Mouse (Mus musculus) kidney, adult 2 months (tissue): ENCODE measurements around the gene Rnf212. TPM values are rescaled to one million over a fixed set of nuclear protein-coding genes. Genes with fewer than 3 reads are reported as not detected.
"Not testable (repeated sequence)": the region's sequence is repeated elsewhere in the genome, so short reads cannot be mapped to it uniquely, and the experiment has no call there.

Experiments used
- DNase-seq: peaks from one replicate; pipeline ENCODE4 v3.0.0; 2021
- H3K27ac ChIP-seq: fragments of 200-500 bp; 2 replicates; pipeline ENCODE4 v1.5.1; 2012; ENCODE audit warnings: low read depth, low read length, control low read depth, inconsistent platforms; ENCODE audit not compliant: insufficient read depth
- H3K27me3 ChIP-seq: fragments of 200-500 bp; replicated peaks from 2 replicates; pipeline ENCODE4 v1.6.1; 2012; ENCODE audit warnings: mild to moderate bottlenecking, moderate library complexity, low read length, inconsistent platforms; ENCODE audit not compliant: control insufficient read depth, insufficient read depth
- H3K36me3 ChIP-seq: fragments of 200-500 bp; 2 replicates; pipeline ENCODE4 v1.6.1; 2012; ENCODE audit warnings: mild to moderate bottlenecking, moderate library complexity, low read length, inconsistent platforms; ENCODE audit not compliant: control insufficient read depth, insufficient read depth
- H3K4me1 ChIP-seq: fragments of 200-500 bp; 2 replicates; pipeline ENCODE4 v1.6.1; 2011; ENCODE audit warnings: low read length; ENCODE audit not compliant: control insufficient read depth, insufficient read depth
- H3K4me3 ChIP-seq: fragments of 200-500 bp; 2 replicates; pipeline ENCODE4 v1.5.1; 2011; ENCODE audit warnings: mild to moderate bottlenecking, low read depth, low read length, control low read depth; ENCODE audit not compliant: insufficient read depth
- CTCF ChIP-seq: fragments of 200-500 bp; conservative IDR thresholded peaks from 2 replicates; pipeline ENCODE4 v1.5.1; 2011; ENCODE audit warnings: low read depth, mild to moderate bottlenecking, control low read depth, low read length, moderate library complexity, mixed read lengths; ENCODE audit not compliant: insufficient read depth, insufficient read length
- POLR2A ChIP-seq: fragments of 200-500 bp; IDR thresholded peaks from one replicate; pipeline ENCODE4 v1.6.1; 2011; ENCODE audit warnings: low read depth, low read length, control low read depth
- WGBS: fragments of 180-500 bp; shearing (Covaris S2); methylation state at CpG from one replicate; pipeline ENCODE4 v1.1.7; 2018; 5-methylcytosine and 5-hydroxymethylcytosine counted together
- polyA plus RNA-seq: library from polyadenylated mRNA; depleted of rRNA; stranded (reverse); fragments of >200 nt; gene quantifications from 2 replicates; pipeline ENCODE4 v1.2.3, GENCODE M21; 2012; rRNA removed

Rnf212 gene
- not detected in 2 replicates for polyA plus RNA-seq

- 71% methylated on average over 40 of the region's 40 CpGs for WGBS
- TF ChIP-seq POLR2A (no peak), CTCF (no peak)
- no peak for DNase-seq
- no peaks in the 10 kb centered on the region for H3K27me3 ChIP-seq
- no peak within 1 kb of the TSS for H3K4me3 ChIP-seq
- H3K27ac ChIP-seq, result no peak within 1 kb of the TSS
- no peaks in the 10 kb centered on the region for H3K36me3 ChIP-seq
- H3K4me1 ChIP-seq, result no peaks in the 10 kb centered on the region
These were observed at the start of gene Rnf212 for GRCm38 (mm10) chr5:108774630-108775306. Rnf212 (minus strand) TSS chr5:108774982.

- peak; percentile 1 for DNase-seq
- Histone ChIP-seq H3K4me1 (no peaks in the 10 kb centered on the region), H3K27me3 (no peaks in the 10 kb centered on the region), H3K27ac (no peak overlapping the region), H3K4me3 (no peak overlapping the region), H3K36me3 (no peaks in the 10 kb centered on the region)
- WGBS, result 85% methylated on average over 2 of the region's 2 CpGs
- TF ChIP-seq POLR2A, result no peak
These were observed 48.5 kb upstream of the Rnf212 start for GRCm38 (mm10) chr5:108823276-108823675.

- not testable (repeated sequence) for H3K27ac ChIP-seq, H3K27me3 ChIP-seq, H3K4me3 ChIP-seq, H3K4me1 ChIP-seq, H3K36me3 ChIP-seq, DNase-seq
- WGBS, result 79% methylated on average over 2 of the region's 2 CpGs
These were observed 34.0 kb upstream of the Rnf212 start, which contains the start of gene Vmn2r8 for GRCm38 (mm10) chr5:108808750-108809149. Vmn2r8 (minus strand) TSS chr5:108808850.

GRCm38 (mm10) chr5:108803646-108804045 is 28.9 kb upstream of the Rnf212 start:
- H3K27ac ChIP-seq, result no peak overlapping the region
- H3K4me3 ChIP-seq, result no peak overlapping the region
- 40% methylated on average over 1 of the region's 1 CpGs for WGBS
- H3K4me1 ChIP-seq, result no peaks in the 10 kb centered on the region
- TF ChIP-seq CTCF, result no peak
- no peak for TF ChIP-seq POLR2A
- DNase-seq, result no peak
- no peaks in the 10 kb centered on the region for H3K36me3 ChIP-seq
- H3K27me3 ChIP-seq, result no peaks in the 10 kb centered on the region

DNA sequence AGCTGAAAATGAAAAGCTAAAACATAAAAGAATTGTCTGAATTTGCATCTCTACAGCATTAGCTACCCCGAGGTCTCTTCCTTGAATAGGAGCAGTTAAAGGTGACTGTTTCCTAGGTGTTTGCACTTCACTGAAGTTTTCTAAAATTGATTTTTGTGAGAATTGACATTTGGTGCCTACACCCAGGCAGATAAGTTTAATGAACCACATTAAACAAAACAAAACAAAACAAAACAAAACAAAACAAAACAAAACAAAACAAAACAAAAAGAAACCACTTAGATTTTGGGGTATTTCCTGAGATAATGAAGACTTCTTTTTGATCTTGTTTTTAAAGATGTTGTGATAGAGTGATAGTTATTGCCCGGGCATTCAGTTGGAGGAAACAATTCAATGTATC is 20.5 kb upstream of the Rnf212 start, which contains the start of gene Tmed11:
Tmed11 (minus strand) TSS at position 101 of the 400 bp plus-strand sequence.
- H3K4me1 ChIP-seq, DNase-seq, H3K27me3 ChIP-seq, H3K4me3 ChIP-seq, H3K36me3 ChIP-seq, H3K27ac ChIP-seq: not testable (repeated sequence)
- whole genome bisulfite sequencing, result 59% methylated on average over 2 of the region's 2 CpGs

DNA sequence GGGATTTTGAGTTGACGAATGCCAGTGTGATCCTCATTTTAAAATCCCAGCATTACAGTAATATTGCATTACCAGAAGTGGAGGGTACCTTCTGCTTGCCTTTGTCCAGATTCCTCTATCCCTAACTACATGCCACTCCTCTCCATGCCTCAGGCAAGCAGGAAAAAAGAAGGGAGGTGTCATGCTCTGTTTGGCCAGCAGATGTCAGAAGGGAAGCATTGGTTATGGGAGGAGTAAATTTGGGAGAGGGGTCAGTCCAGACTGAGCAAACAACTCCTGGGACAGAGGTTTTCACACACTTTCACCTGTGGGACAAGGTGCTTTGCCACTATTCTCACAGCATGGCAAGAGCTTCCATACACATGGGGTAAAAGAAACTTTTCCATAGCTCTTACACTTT is 15.6 kb upstream of the Rnf212 start:
- WGBS, result 40% methylated on average over 1 of the region's 1 CpGs
- not testable (repeated sequence) for H3K4me1 ChIP-seq, H3K27me3 ChIP-seq, H3K27ac ChIP-seq, DNase-seq, H3K36me3 ChIP-seq, H3K4me3 ChIP-seq
- TF ChIP-seq CTCF, result peak; percentile 26; the same call in 1 of the 2 replicates

- H3K27ac ChIP-seq, result no peak overlapping the region
- no peaks in the 10 kb centered on the region for H3K4me1 ChIP-seq
- WGBS, result 85% methylated on average over 2 of the region's 2 CpGs
- DNase-seq, result no peak
- no peaks in the 10 kb centered on the region for H3K36me3 ChIP-seq
- H3K27me3 ChIP-seq, result no peaks in the 10 kb centered on the region
- TF ChIP-seq POLR2A, result no peak
- TF ChIP-seq CTCF, result no peak
- no peak overlapping the region for H3K4me3 ChIP-seq
These were observed 14.8 kb downstream of the Rnf212 start for GRCm38 (mm10) chr5:108760002-108760401.

GRCm38 (mm10) chr5:108758396-108758795 is 16.4 kb downstream of the Rnf212 start:
- 50% methylated on average over 3 of the region's 3 CpGs for whole genome bisulfite sequencing
- H3K27ac ChIP-seq, result no peak overlapping the region
- TF ChIP-seq POLR2A (no peak), CTCF (peak; percentile 52; the same call in 1 of the 2 replicates)
- H3K4me3 ChIP-seq, result no peak overlapping the region
- no peaks in the 10 kb centered on the region for H3K36me3 ChIP-seq
- no peaks in the 10 kb centered on the region for H3K4me1 ChIP-seq
- no peaks in the 10 kb centered on the region for H3K27me3 ChIP-seq
- peak; percentile 59 for DNase-seq

DNA sequence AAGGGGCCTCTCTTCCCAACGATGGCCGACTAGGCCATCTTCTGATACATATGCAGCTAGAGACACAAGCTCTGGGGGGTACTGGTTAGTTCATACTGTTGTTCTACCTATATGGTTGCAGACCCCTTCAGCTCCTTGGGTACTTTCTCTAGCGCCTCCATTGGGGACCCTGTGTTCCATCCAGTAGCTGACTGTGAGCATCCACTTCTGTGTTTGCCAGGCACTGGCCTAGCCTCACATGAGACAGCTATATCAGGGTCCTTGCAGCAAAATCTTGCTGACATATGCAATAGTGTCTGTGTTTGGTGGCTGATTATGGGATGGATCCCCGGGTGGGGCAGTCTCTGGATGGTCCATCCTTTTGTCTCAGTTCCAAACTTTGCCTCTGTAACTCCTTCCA is 23.5 kb downstream of the Rnf212 start:
- 86% methylated on average over 4 of the region's 4 CpGs for WGBS
- H3K27me3 ChIP-seq, H3K4me1 ChIP-seq, H3K4me3 ChIP-seq, DNase-seq, H3K36me3 ChIP-seq, H3K27ac ChIP-seq: not testable (repeated sequence)
